Mouse (Mus musculus) CH12.LX (cell line): Measurements from ENCODE around the gene Exoc3l4. TPM values are rescaled to one million over a fixed set of nuclear protein-coding genes. Genes with fewer than 3 reads are reported as not detected.

Experiments
- DNase-seq: peaks from one replicate; pipeline ENCODE4 v3.0.0-alpha.2; 2013; ENCODE audit errors: extremely low read depth
- H3K27ac ChIP-seq: 2 replicates; pipeline ENCODE4 v1.5.1; 2012; ENCODE audit warnings: low read depth, mild to moderate bottlenecking, control low read depth, moderate library complexity; ENCODE audit not compliant: insufficient read depth
- H3K27me3 ChIP-seq: replicated peaks from 2 replicates; pipeline ENCODE3; 2012; ENCODE audit warnings: inconsistent platforms
- H3K36me3 ChIP-seq, 2 experiments: replicated peaks in 1 of 2; 2 replicates each; pipeline versions ENCODE3 to v1.6.1; 2012; ENCODE audit warnings: inconsistent platforms in 1 of 2, low read length in 1 of 2, mild to moderate bottlenecking in 1 of 2, mixed read lengths in 1 of 2, moderate library complexity in 1 of 2; ENCODE audit not compliant: control insufficient read depth in 1 of 2, insufficient read depth in 1 of 2
- H3K4me1 ChIP-seq, 2 experiments: 2 replicates each; pipeline ENCODE4 v1.6.1; 2012; ENCODE audit warnings: inconsistent platforms in 1 of 2, moderate library complexity in 1 of 2; ENCODE audit not compliant: insufficient read depth in 2 of 2, control insufficient read depth in 1 of 2
- H3K4me2 ChIP-seq: 2 replicates; pipeline ENCODE4 v1.6.1; 2012; ENCODE audit warnings: low read depth, mild to moderate bottlenecking, control low read depth; ENCODE audit not compliant: poor library complexity, insufficient read depth, severe bottlenecking
- H3K4me3 ChIP-seq, 3 experiments: fragments of 150-350 bp in 1 of 3; sonication (generic) in 1 of 3; replicated peaks in 1 of 3; 2 replicates each; pipeline versions ENCODE3 to v1.5.1; 2011 to 2012; ENCODE audit warnings: low read depth in 2 of 3, low read length in 2 of 3, mild to moderate bottlenecking in 2 of 3, moderate library complexity in 2 of 3, control low read depth in 1 of 3, improper control_type of control experiment in 1 of 3, inconsistent platforms in 1 of 3, mixed read lengths in 1 of 3; ENCODE audit not compliant: poor library complexity in 1 of 3
- H3K79me2 ChIP-seq: replicated peaks from 2 replicates; pipeline ENCODE4 v1.6.1; 2012; ENCODE audit warnings: mild to moderate bottlenecking, moderate library complexity; ENCODE audit not compliant: control insufficient read depth, poor library complexity, insufficient read depth, severe bottlenecking; ENCODE audit errors: extremely low read depth
- H3K9ac ChIP-seq: 2 replicates; pipeline ENCODE4 v1.6.1; 2012; ENCODE audit warnings: low read depth, mild to moderate bottlenecking, control low read depth, moderate library complexity; ENCODE audit not compliant: insufficient read depth
- H3K9me3 ChIP-seq: replicated peaks from 2 replicates; pipeline ENCODE3; 2012; ENCODE audit warnings: low read length, inconsistent platforms, mixed read lengths
- BHLHE40 ChIP-seq: IDR thresholded peaks from 2 replicates; pipeline ENCODE4 v1.6.1; 2011; ENCODE audit warnings: mild to moderate bottlenecking, low read depth, low read length, improper control_type of control experiment
- CHD1 ChIP-seq: IDR thresholded peaks from 2 replicates; pipeline ENCODE4 v1.6.1; 2012; ENCODE audit warnings: low read depth, low read length, improper control_type of control experiment, inconsistent platforms
- CHD2 ChIP-seq: IDR thresholded peaks from 2 replicates; pipeline ENCODE4 v1.6.1; 2011; ENCODE audit warnings: low read length, improper control_type of control experiment
- CTCF ChIP-seq, 2 experiments: IDR thresholded peaks in 1 of 2; conservative IDR thresholded peaks in 1 of 2; 2 replicates each; pipeline ENCODE4 v1.5.1; 2011 to 2012; ENCODE audit warnings: low read depth in 2 of 2, low read length in 2 of 2, improper control_type of control experiment in 1 of 2, inconsistent platforms in 1 of 2, mild to moderate bottlenecking in 1 of 2, moderate library complexity in 1 of 2
- EP300 ChIP-seq: IDR thresholded peaks from 2 replicates; pipeline ENCODE4 v1.6.1; 2011; ENCODE audit warnings: low read length, improper control_type of control experiment
- ETS1 ChIP-seq: conservative IDR thresholded peaks from 2 replicates; pipeline ENCODE4 v1.6.1; 2012; ENCODE audit warnings: low read depth, mild to moderate bottlenecking, inconsistent platforms, low read length, improper control_type of control experiment, moderate library complexity
- GABPA ChIP-seq: IDR thresholded peaks from 2 replicates; pipeline ENCODE4 v1.6.1; 2012; ENCODE audit warnings: low read depth, low read length, improper control_type of control experiment, inconsistent platforms; ENCODE audit not compliant: insufficient replicate concordance
- IRF4 ChIP-seq: IDR thresholded peaks from 2 replicates; pipeline ENCODE4 v1.6.1; 2014; ENCODE audit warnings: low read depth, mild to moderate bottlenecking, inconsistent platforms, low read length, improper control_type of control experiment
- JUN ChIP-seq: IDR thresholded peaks from 2 replicates; pipeline ENCODE4 v1.6.1; 2011; ENCODE audit warnings: low read depth, mild to moderate bottlenecking, low read length, improper control_type of control experiment, moderate library complexity; ENCODE audit not compliant: insufficient read depth
- JUND ChIP-seq: conservative IDR thresholded peaks from 2 replicates; pipeline ENCODE4 v1.6.1; 2011; ENCODE audit warnings: low read depth, low read length, improper control_type of control experiment
- KAT2A ChIP-seq: IDR thresholded peaks from 2 replicates; pipeline ENCODE4 v1.6.1; 2012; ENCODE audit warnings: low read length, improper control_type of control experiment, inconsistent platforms; ENCODE audit not compliant: insufficient replicate concordance
- MAX ChIP-seq: IDR thresholded peaks from 2 replicates; pipeline ENCODE4 v1.6.1; 2011; ENCODE audit warnings: low read length, improper control_type of control experiment
- MAZ ChIP-seq: IDR thresholded peaks from 2 replicates; pipeline ENCODE4 v1.6.1; 2012; ENCODE audit warnings: low read depth, mild to moderate bottlenecking, inconsistent platforms, low read length, improper control_type of control experiment, moderate library complexity
- MXI1 ChIP-seq: IDR thresholded peaks from 2 replicates; pipeline ENCODE4 v1.6.1; 2011; ENCODE audit warnings: mild to moderate bottlenecking, low read depth, low read length, improper control_type of control experiment
- MYC ChIP-seq: IDR thresholded peaks from 2 replicates; pipeline ENCODE4 v1.6.1; 2011; ENCODE audit warnings: low read depth, mild to moderate bottlenecking, improper control_type of control experiment, low read length
- NELFE ChIP-seq: IDR thresholded peaks from 2 replicates; pipeline ENCODE4 v1.6.1; 2011; ENCODE audit warnings: low read depth, low read length, improper control_type of control experiment
- NRF1 ChIP-seq: IDR thresholded peaks from 2 replicates; pipeline ENCODE4 v1.6.1; 2014; ENCODE audit warnings: low read depth, mild to moderate bottlenecking, inconsistent platforms, low read length, improper control_type of control experiment, moderate library complexity
- PAX5 ChIP-seq: IDR thresholded peaks from 2 replicates; pipeline ENCODE4 v1.6.1; 2012; ENCODE audit warnings: low read length, inconsistent platforms, mixed read lengths
- POLR2A ChIP-seq: IDR thresholded peaks from 2 replicates; pipeline ENCODE4 v1.6.1; 2011; ENCODE audit warnings: low read depth, mild to moderate bottlenecking, improper control_type of control experiment, low read length
- RAD21 ChIP-seq: IDR thresholded peaks from 2 replicates; pipeline ENCODE4 v1.6.1; 2011; ENCODE audit warnings: low read depth, mild to moderate bottlenecking, low read length, improper control_type of control experiment, moderate library complexity
- RCOR1 ChIP-seq: conservative IDR thresholded peaks from 2 replicates; pipeline ENCODE4 v1.6.1; 2012; ENCODE audit warnings: low read depth, mild to moderate bottlenecking, inconsistent platforms, low read length, improper control_type of control experiment
- SIN3A ChIP-seq: IDR thresholded peaks from 2 replicates; pipeline ENCODE4 v1.6.1; 2012; ENCODE audit warnings: low read length, improper control_type of control experiment, inconsistent platforms
- SMC3 ChIP-seq: IDR thresholded peaks from 2 replicates; pipeline ENCODE4 v1.6.1; 2011; ENCODE audit warnings: low read depth, low read length, improper control_type of control experiment
- TBP ChIP-seq: conservative IDR thresholded peaks from 2 replicates; pipeline ENCODE4 v1.6.1; 2011; ENCODE audit warnings: low read depth, low read length, improper control_type of control experiment
- TCF12 ChIP-seq: IDR thresholded peaks from 2 replicates; pipeline ENCODE4 v1.6.1; 2014; ENCODE audit warnings: low read depth, mild to moderate bottlenecking, inconsistent platforms, low read length, improper control_type of control experiment
- UBTF ChIP-seq: IDR thresholded peaks from 2 replicates; pipeline ENCODE4 v1.6.1; 2012; ENCODE audit warnings: low read depth, mild to moderate bottlenecking, inconsistent platforms, low read length, improper control_type of control experiment, moderate library complexity
- ZC3H11A ChIP-seq: IDR thresholded peaks from 2 replicates; pipeline ENCODE4 v1.6.1; 2012; ENCODE audit warnings: low read depth, mild to moderate bottlenecking, inconsistent platforms, low read length, improper control_type of control experiment
- ZKSCAN1 ChIP-seq: IDR thresholded peaks from 2 replicates; pipeline ENCODE4 v1.6.1; 2012; ENCODE audit warnings: low read depth, inconsistent platforms, low read length, improper control_type of control experiment, borderline replicate concordance
- ZMIZ1 ChIP-seq: IDR thresholded peaks from 2 replicates; pipeline ENCODE4 v1.6.1; 2012; ENCODE audit warnings: low read depth, mild to moderate bottlenecking, inconsistent platforms, low read length, improper control_type of control experiment
- dilution Hi-C: fragments of 300-500 bp; cut with MboI; formaldehyde crosslinking; loops from 2 replicates; pipeline ENCODE4 v1.14.3; 2020; ENCODE audit warnings: low sequenced_read_pairs; ENCODE audit not compliant: extremely low pct_unique_long_range_greater_than_20kb, extremely low pct_ligation_motif_present
- in situ Hi-C: fragments of 300-500 bp; cut with MboI; formaldehyde crosslinking; loops from 3 replicates; pipeline ENCODE4 v1.14.3; 2019; ENCODE audit warnings: low sequenced_read_pairs, low pct_ligation_motif_present, low pct_unique_long_range_greater_than_20kb, mixed read lengths
- polyA plus RNA-seq: library from polyadenylated mRNA; unstranded; fragments of >175 nt; gene quantifications from 2 replicates; pipeline ENCODE4 v1.2.1, GENCODE M21; 2012; ENCODE audit warnings: low read depth; ENCODE audit not compliant: insufficient read length
- total RNA-seq, 2 experiments: library from RNA; depleted of rRNA; stranded (reverse); fragments of 300-350 nt in 1 of 2; fragments of >200 nt in 1 of 2; gene quantifications; 2 replicates each; pipeline ENCODE4 v1.2.3; 2012 to 2014

Exoc3l4 gene
- total and polyA plus RNA-seq, 3 experiments, result 0.81 to 1.2 (median 0.85) TPM

- H3K36me3 ChIP-seq, result no peaks in the 10 kb centered on the region
- dilution Hi-C loops (no loop called here), in situ Hi-C loops (no loop called here)
- TF ChIP-seq NRF1 (no peak), CTCF (conservative IDR thresholded peaks at IDR 0.05 in 1 of 2, IDR thresholded peaks at IDR 0.05 in 1 of 2; ENCODE audit: low read depth in 2 of 2, low read length in 2 of 2) (no peak), CHD2 (no peak), JUN (no peak), NELFE (no peak), KAT2A (no peak), MXI1 (no peak), PAX5 (no peak), RCOR1 (no peak), EP300 (no peak), GABPA (no peak), RAD21 (no peak), JUND (no peak), TBP (no peak), ZMIZ1 (no peak), ZKSCAN1 (no peak), IRF4 (no peak)
- no peak overlapping the region for H3K9ac ChIP-seq
- no peak for DNase-seq
- H3K79me2 ChIP-seq, result no peaks in the 10 kb centered on the region
- H3K9me3 ChIP-seq, result peaks cover 9% of the 10 kb centered on the region
- H3K4me1 ChIP-seq, result peaks cover 37 to 64% of the 10 kb centered on the region in 2 experiments
- peaks cover 17% of the 10 kb centered on the region for H3K27me3 ChIP-seq
- H3K4me3 ChIP-seq, result no peak overlapping the region
- no peak overlapping the region for H3K4me2 ChIP-seq
- H3K27ac ChIP-seq, result no peak overlapping the region
These were observed 20.5 kb downstream of the Exoc3l4 start for GRCm38 (mm10) chr12:111437222-111437900.

GRCm38 (mm10) chr12:111438850-111439249, 22.0 kb downstream of the Exoc3l4 start:
- in situ Hi-C loops (no loop called here), dilution Hi-C loops (no loop called here)
- Histone ChIP-seq H3K4me3 (no peak overlapping the region), H3K4me2 (no peak overlapping the region), H3K9ac (no peak overlapping the region), H3K4me1 (peaks cover 39 to 67% of the 10 kb centered on the region in 2 experiments)
- DNase-seq, result no peak
- no peak for TF ChIP-seq TBP
- TF ChIP-seq ETS1, result no peak
- TF ChIP-seq CHD2, result no peak
- no peak for TF ChIP-seq NELFE
- TF ChIP-seq BHLHE40, result no peak
- TF ChIP-seq SIN3A, result no peak
- no peak for TF ChIP-seq ZKSCAN1
- TF ChIP-seq MAX, result no peak
- TF ChIP-seq ZC3H11A, result no peak
- TF ChIP-seq MAZ, result no peak
- no peak for TF ChIP-seq CHD1
- no peak for TF ChIP-seq CTCF (conservative IDR thresholded peaks at IDR 0.05 in 1 of 2, IDR thresholded peaks at IDR 0.05 in 1 of 2; ENCODE audit: low read depth in 2 of 2, low read length in 2 of 2)
- no peak for TF ChIP-seq SMC3
- TF ChIP-seq RCOR1, result no peak
- no peak for TF ChIP-seq TCF12
- no peak for TF ChIP-seq UBTF
- TF ChIP-seq MYC, result no peak
- TF ChIP-seq POLR2A, result no peak
- TF ChIP-seq, all 38 proteins: peak for 0
- Histone ChIP-seq H3K27me3 (peaks cover 28% of the 10 kb centered on the region), H3K79me2 (no peaks in the 10 kb centered on the region), H3K27ac (no peak overlapping the region), H3K9me3 (peaks cover 9% of the 10 kb centered on the region), H3K36me3 (no peaks in the 10 kb centered on the region)
